Mouse (Mus musculus) erythroblast, embryonic 14.5 days (primary cell): ENCODE measurements around the gene Itsn1.

Source experiments
- GATA1 ChIP-seq: IDR thresholded peaks from 2 replicates; pipeline ENCODE4 v1.6.1; 2012; ENCODE audit warnings: low read length, inconsistent platforms, mixed read lengths
- TAL1 ChIP-seq: IDR thresholded peaks from 3 replicates; pipeline ENCODE4 v1.6.1; 2012; ENCODE audit warnings: low read length, inconsistent platforms, mixed read lengths

- no peak for TF ChIP-seq TAL1
- TF ChIP-seq GATA1 = no peak
Measured at GRCm38 (mm10) chr16:91784298-91784697, 55.2 kb downstream of the Itsn1 start.
